Mouse (Mus musculus) thymus, postnatal 4 days (tissue): ENCODE results near the gene Ccnl1.

Source experiments
- DNase-seq: peaks from one replicate; pipeline ENCODE4 v3.0.0; 2021

Ccnl1 gene

GRCm38 (mm10) chr3:65925058-65925740, 32.9 kb downstream of the Ccnl1 start:
- no peak for DNase-seq

- no peak for DNase-seq
Observed at GRCm38 (mm10) chr3:65922420-65922819, 35.6 kb downstream of the Ccnl1 start.

- DNase-seq, result no peak
Observed at GRCm38 (mm10) chr3:65921671-65922070, 36.4 kb downstream of the Ccnl1 start.

- no peak for DNase-seq
Observed at GRCm38 (mm10) chr3:65919016-65919415, 39.0 kb downstream of the Ccnl1 start.

- no peak for DNase-seq
Observed at GRCm38 (mm10) chr3:65912928-65913327, 45.1 kb downstream of the Ccnl1 start.

GRCm38 (mm10) chr3:65912217-65912616, 45.8 kb downstream of the Ccnl1 start:
- no peak for DNase-seq

GRCm38 (mm10) chr3:65911265-65911664, 46.8 kb downstream of the Ccnl1 start:
- DNase-seq, result no peak

GRCm38 (mm10) chr3:65909454-65909853, 48.6 kb downstream of the Ccnl1 start:
- DNase-seq, result no peak

GRCm38 (mm10) chr3:65907536-65907935, 50.5 kb downstream of the Ccnl1 start:
- no peak for DNase-seq

GRCm38 (mm10) chr3:65905281-65906169, 52.5 kb downstream of the Ccnl1 start:
- no peak for DNase-seq

GRCm38 (mm10) chr3:65904711-65905110, 53.3 kb downstream of the Ccnl1 start:
- no peak for DNase-seq

GRCm38 (mm10) chr3:65904106-65904505, 53.9 kb downstream of the Ccnl1 start:
- no peak for DNase-seq

- DNase-seq, result no peak
Observed at GRCm38 (mm10) chr3:65898598-65899278, 59.3 kb downstream of the Ccnl1 start.

- no peak for DNase-seq
Observed at GRCm38 (mm10) chr3:65897233-65897993, 60.6 kb downstream of the Ccnl1 start.
